Mouse (Mus musculus) erythroblast, embryonic 14.5 days (primary cell): ENCODE results near the gene Zfp84.

Experiments used
- GATA1 ChIP-seq: IDR thresholded peaks from 2 replicates; pipeline ENCODE4 v1.6.1; 2012; ENCODE audit warnings: low read length, inconsistent platforms, mixed read lengths
- TAL1 ChIP-seq: IDR thresholded peaks from 3 replicates; pipeline ENCODE4 v1.6.1; 2012; ENCODE audit warnings: low read length, inconsistent platforms, mixed read lengths

DNA sequence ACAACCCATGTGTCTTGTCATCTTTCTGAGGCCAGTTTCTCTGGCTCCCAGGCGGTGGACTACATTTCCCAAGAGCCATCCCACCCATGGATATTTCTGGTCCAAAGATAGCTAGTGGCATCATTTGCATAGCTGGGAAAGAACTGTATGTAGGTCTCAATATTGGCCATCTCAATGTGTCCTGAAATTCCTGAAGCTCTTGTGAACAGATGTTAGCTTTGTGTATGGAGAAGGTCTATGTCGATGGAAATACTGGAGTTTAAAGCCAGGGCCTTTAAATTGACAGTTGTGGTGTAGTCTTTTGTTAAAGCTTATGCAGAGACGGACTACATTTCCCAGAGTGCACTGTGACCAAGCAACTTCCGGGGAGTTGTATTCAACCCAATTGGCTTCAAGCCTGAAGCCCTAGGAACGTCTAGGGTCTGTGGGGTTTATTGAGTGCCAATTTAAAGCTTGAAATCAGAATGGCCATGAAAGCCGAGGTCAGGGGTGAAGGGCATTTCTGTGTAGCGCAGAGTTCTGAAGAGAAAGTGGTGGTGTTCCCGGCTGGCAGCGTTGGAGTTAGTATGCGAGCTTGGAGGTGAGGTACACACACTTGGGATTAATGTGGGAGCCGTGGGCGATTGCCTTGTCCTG is 50.4 kb downstream of the Zfp84 start:
- TF ChIP-seq GATA1 (no peak), TAL1 (no peak)
